Mouse (Mus musculus) R1 (cell line): ENCODE measurements around the gene Sipa1l1.
"Not testable (repeated sequence)": the region's sequence is repeated elsewhere in the genome, so short reads cannot be mapped to it uniquely, and the experiment has no call there.

Experiments
- DNase-seq: peaks from one replicate; pipeline ENCODE4 v3.0.0-alpha.2; 2018; ENCODE audit warnings: low read depth, low spot score

The Sipa1l1 gene

DNA sequence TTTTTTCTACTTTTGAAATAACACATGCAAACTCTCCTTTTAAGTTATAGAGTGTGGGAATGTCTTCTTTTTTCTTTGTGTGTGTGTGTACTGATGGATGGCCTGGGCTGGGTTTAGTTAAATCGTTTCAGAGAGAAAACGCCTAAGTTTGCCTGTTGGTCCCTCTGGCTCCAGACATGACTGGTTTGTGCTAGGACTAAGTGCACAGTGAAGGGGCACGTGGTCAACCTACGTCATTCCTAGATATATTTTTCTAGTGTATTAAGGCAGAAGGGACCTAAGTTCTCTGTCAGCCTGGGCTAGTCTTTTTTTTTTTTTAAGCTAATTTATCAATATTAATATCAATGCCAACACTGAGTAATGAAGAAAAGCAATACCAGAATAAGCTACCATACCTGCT lies 305.3 kb downstream of the Sipa1l1 start:
- DNase-seq = no peak

DNA sequence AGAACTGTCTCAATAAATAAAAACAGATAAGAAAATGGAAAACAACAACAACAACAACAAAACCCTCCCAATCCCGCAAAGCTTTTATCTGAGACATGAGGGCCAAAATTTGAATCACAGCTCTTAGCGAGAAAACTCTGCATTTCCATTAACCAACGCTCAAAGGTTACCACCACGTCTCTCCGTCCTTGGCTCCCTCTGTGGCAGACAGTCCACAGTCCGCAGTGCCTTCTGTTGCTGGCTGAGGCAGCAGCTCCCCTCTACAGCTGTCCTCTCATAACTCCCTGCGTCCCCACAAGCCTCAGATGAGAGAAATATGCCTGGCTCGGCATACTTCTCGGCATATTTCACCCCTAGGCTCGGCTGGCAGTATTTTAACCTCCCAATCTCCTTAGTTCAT lies 306.9 kb downstream of the Sipa1l1 start:
- DNase-seq = no peak

DNA sequence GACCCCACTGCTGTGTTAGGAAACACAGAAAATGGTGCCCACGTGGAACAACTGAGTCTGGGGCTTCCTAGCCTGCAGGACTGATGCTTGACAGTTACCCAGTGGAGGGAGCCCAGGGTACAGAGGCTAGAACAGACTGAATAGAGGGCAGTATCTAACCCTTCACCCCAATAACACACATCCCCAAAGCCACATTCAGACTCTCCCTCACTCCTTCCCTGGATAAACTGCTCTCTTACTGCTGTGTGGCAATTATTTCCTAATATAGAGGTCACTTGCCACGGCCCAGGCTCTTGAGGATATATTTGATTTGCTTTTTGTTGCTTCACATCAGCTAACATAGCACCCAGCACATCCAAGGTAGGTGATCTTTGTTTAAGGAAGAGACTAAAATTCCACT lies 307.5 kb downstream of the Sipa1l1 start:
- DNase-seq = no peak

- no peak for DNase-seq
Measured at GRCm38 (mm10) chr12:82477826-82478225, 308.7 kb downstream of the Sipa1l1 start.

DNA sequence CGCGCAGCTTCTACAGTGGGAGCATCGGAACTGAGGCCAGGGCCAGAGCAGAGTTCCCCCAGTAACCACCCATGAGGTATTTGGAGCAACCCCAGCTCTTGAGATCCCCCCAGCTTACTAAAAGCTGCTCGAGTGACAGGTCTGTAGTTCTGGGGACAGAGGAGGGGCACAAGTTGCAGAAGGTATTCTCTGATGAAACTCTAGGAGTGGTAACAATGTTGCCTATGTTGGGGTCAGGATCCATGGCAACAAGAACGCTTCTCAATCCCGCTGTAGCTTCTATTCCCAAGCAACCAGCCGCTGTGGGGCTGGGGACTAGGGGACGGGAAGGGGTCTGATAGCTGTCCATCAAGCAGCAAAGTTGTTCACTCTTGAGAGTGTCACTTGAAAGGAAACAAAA lies 309.1 kb downstream of the Sipa1l1 start:
- DNase-seq = peak; percentile 46

- peak; percentile 50 for DNase-seq
Measured at GRCm38 (mm10) chr12:82479393-82479792, 310.3 kb downstream of the Sipa1l1 start.

DNA sequence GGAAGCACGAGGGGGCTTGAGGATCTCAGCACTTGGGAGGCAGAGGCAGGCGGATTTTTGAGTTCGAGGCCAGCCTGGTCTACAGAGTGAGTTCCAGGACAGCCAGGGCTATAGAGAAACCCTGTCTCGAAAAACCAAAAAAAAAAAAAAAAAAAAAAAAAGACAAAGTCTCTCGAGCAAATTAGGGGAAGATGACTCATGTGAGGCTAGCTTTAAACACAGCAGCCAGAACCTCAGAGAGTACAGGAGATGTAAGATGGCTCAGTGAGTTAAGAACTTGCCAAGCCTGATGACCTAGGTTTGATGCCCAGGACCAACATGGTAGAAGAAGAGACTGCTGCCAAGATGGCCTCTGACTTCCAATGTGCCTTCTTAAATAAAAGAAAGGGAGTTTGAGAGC lies 311.3 kb downstream of the Sipa1l1 start:
- not testable (repeated sequence) for DNase-seq

DNA sequence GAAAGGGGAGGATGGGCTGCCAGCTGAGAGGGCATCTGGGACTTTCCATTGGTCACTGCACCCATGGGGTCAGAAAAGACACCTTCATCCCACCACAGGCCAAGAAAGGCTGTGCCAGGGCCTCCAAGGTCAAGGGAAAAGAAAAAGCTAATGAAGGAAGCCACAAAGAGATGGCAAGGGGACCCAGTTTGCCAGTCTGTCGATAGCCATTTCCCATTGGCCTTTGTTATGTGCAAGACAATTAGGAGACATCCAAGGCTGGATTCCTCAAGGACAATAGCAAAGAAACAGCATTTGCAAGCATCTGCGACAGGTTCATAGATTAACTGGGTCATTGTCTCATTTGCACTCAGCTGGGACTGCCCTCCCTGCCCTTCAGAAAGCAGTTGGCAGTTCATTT lies 316.3 kb downstream of the Sipa1l1 start:
- peak; percentile 24 for DNase-seq

DNA sequence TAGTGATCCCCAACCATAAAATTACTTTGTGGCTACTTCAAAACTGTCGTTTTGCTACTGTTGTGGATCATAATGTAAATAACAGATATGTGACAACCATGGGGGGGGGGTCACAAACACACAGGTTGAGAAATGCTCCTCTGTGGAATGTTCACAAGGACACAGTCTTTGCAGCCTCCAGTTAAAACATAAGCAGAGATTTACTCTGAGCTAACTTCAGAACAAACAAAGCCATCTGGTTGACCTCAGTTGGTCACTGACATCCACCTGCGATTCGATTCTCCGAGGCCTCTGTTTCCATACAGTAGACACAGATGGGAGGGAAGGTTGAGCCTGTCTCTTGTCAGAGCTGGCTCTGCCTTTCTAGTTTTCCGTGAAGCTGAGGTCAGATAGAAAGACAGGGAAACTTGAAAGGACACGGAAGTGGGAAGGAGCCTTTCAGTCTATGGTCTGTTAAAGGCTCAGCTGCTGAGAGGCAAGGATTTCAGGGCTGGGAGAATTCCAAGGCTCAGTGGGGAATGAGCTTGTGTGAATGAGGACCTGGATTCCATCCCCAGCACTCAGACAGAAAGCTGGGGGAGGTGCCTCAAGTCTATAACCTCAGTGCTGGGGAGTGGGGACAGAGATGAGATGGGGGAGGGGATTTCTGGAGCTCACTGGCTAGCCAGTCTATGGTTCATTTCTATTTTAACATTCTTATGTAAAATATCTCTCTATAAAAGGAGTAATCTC lies 317.9 kb downstream of the Sipa1l1 start:
- DNase-seq = peak; percentile 65

- DNase-seq = peak; percentile 86
Measured at GRCm38 (mm10) chr12:82489093-82489492, 320.0 kb downstream of the Sipa1l1 start.

- peak; percentile 33 for DNase-seq
Measured at GRCm38 (mm10) chr12:82489621-82490020, 320.5 kb downstream of the Sipa1l1 start.

DNA sequence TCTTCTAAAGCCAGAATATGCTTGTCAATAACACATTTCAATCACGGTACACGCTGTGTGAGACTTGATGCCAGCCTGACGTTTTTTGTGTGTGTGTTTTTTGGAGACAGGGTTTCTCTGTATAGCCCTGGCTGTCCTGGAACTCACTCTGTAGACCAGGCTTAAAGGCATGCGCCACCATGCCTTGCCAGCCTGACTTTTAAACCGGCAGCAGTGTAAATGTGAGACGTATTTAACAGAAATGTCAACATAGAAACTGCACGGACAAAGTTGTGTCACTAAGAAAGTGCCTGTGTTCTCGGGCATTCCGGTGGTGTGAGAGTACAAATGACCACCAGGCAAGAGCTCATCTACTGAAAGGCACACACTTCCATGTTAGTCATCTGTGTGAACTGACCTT lies 323.3 kb downstream of the Sipa1l1 start:
- DNase-seq = no peak

DNA sequence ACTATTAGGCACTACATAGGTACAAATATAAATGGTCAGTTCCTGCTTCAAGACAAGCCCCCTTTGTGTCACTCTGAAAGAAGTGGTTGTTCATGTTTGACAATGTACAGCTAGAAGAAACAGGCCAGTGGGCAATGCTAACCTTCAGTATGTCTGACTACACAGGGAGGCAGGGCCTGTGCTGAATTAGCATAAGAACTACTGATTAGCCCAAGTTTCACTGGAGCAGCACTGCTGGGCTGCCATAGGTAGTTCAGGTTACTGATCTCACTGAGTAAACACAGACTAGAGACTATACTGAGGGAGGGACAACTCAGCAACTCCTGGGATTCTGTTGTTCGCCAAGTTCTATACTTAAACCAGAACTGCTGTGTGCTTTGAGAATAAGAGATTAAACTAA lies 324.1 kb downstream of the Sipa1l1 start:
- DNase-seq = not testable (repeated sequence)

DNA sequence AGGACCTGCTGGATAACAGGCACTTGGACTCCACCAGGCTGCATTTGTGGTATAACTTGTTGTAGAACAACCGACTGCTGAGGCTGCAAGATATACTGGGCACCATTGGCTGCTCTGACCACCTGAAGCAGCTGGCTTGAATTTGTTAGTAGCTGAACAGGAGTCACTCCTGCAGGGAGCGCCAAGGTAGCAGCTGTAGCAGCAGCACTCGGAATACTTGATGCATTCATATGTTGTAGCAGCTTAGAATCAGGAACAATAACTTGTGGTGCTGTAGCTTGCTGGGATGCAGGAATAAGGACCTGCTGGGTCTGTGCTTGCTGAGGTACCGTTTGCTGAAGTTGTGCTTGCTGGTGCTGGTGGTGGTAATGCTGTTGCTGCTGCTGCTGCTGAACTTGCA lies 326.8 kb downstream of the Sipa1l1 start:
- no peak for DNase-seq

DNA sequence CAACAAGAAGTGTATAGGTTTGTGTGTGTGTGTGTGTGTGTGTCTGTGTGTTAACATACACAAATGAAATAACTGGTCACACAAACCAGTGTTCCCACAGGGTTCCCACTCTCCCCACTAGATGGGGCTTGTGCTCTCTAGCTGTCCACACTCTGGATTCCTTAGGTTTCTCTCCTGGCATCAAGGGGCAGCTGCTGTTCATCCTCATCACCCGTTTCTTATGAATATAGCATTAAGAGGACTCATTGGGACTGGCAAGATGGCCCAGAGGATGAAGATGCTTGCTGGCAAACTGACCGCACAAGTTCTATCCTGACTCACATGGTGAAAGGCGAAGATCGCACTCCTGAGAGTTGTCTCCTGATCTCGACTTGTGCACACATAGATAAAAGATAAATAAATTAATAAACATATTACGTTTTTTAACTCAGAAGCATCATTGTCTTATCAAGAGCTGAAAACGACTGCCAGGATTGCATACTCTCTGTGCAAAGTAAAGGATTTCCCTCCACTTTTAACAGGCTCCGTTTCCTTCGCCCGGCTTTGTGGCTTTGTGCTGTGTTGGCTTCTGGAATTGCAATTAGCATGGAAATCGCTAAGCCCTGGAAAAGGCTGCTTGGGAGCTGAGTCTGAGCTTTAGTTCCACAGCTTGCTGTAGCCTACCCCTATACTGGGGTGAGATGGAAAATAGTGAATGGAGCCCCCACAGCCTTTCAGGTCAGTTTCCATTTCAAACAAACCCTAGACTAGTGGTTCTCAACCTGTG lies 328.9 kb downstream of the Sipa1l1 start:
- DNase-seq = peak; percentile 48

- no peak for DNase-seq
Measured at GRCm38 (mm10) chr12:82498701-82499100, 329.6 kb downstream of the Sipa1l1 start.

DNA sequence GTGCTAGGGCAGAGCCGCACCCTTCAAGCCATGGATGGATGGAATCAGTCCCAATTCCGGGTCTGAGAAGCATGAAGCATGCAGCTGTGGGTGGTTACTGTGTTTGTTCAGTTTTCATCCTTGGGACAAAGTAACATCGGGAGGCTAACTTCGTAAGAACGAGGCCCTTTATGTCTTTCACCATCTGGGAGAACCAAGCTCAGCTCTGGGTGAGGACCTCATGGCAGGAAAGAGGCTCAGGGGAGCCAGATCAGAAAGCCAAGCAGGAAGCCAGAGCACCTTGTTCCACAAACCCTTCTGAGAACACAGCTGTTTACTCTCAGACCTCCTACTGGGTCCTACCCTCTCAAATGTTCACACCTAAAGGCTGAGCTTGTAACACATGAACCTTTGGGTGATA lies 330.6 kb downstream of the Sipa1l1 start:
- DNase-seq = no peak
